Mouse (Mus musculus) myocyte (in vitro differentiated cells): Measurements from ENCODE around the gene Lrwd1.

Source experiments
- CEBPB ChIP-seq: IDR thresholded peaks from 2 replicates; pipeline ENCODE4 v1.6.1; 2011; ENCODE audit warnings: mild to moderate bottlenecking, moderate library complexity; ENCODE audit not compliant: poor library complexity, insufficient read depth, severe bottlenecking
- E2F4 ChIP-seq: IDR thresholded peaks from one replicate; pipeline ENCODE4 v1.6.1; 2011; ENCODE audit warnings: mild to moderate bottlenecking, control low read depth, moderate library complexity; ENCODE audit not compliant: insufficient read depth
- MAX ChIP-seq: IDR thresholded peaks from one replicate; pipeline ENCODE4 v1.6.1; 2011; ENCODE audit warnings: low read depth, mild to moderate bottlenecking, control low read depth
- MYOG ChIP-seq, 3 experiments: IDR thresholded peaks; one replicate each; pipeline ENCODE4 v1.6.1; 2011; ENCODE audit warnings: control low read depth in 2 of 3, low read depth in 2 of 3, mild to moderate bottlenecking in 2 of 3; ENCODE audit not compliant: insufficient read length in 2 of 3, control insufficient read depth in 1 of 3, insufficient read depth in 1 of 3
- POLR2A ChIP-seq: IDR thresholded peaks from one replicate; pipeline ENCODE4 v1.6.1; 2011; ENCODE audit warnings: low read depth, mild to moderate bottlenecking, control low read depth, moderate library complexity; ENCODE audit not compliant: insufficient read length
- TCF12 ChIP-seq: IDR thresholded peaks from one replicate; pipeline ENCODE4 v1.6.1; 2011; ENCODE audit warnings: mild to moderate bottlenecking, control low read depth; ENCODE audit not compliant: poor library complexity, insufficient read depth, severe bottlenecking

- no peak for TF ChIP-seq CEBPB
- TF ChIP-seq POLR2A = no peak
- TF ChIP-seq MAX = no peak
- no peak for TF ChIP-seq E2F4
- TF ChIP-seq MYOG (IDR thresholded peaks at IDR 0.05; ENCODE audit: control insufficient read depth in 1 of 3, insufficient read depth in 1 of 3, insufficient read length in 2 of 3, low read depth in 2 of 3) = no peak
- no peak for TF ChIP-seq TCF12
Measured at GRCm38 (mm10) chr5:136139393-136139792, 3.5 kb upstream of the Lrwd1 start.
